Mouse (Mus musculus): ENCODE results near the gene Aunip. TPM values are rescaled to one million over a fixed set of nuclear protein-coding genes. Genes with fewer than 3 reads are reported as not detected.
A peak's percentile ranks its signal among the peaks of the same experiment; 100 is the strongest.

Gene Aunip
- polyA plus RNA-seq, 1 experiment from 2014 or later: 10.0 TPM

DNA sequence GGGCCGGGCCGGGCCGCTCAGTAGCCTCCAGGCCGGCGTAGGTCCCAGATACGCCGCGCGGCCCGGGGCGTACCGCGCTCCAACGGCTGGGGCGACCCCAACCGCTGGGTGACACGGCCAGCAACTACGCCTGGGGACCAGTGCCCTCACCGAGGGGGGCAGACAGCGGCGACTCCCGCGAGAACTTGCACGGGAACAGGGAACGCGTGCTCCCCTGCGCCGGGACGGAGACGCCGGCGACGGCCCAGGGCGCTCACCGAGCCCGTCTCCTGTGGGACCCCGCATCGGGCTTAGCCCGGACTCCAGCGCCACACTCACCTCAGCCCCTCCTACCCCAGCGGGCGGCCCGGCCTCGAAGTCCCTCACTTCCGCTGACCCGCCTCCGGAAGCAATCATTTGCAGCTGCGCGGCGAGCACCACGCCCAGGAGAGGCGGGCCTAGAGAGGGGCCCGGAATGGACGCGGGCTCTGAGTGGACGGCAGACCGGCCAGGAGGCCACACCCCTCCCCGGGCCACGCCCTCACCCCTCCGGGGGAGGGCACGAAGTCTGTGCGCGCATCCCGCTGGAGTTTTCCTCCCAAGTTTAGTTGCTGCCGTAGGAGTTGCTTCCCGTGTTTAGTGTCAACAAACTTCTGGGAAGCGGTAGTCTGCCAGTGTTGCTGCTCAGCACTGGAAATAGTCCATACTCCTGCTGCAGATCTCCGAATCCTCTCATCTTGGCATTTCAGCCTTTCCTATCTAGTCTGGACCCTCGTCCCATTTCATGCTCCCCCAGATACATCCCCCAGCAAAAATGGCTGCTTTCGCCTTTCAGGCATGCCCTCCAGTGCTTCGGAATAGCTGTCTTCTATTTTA is 24.4 kb downstream of the Aunip start, which contains the start of gene Mtfr1l:
Gene Mtfr1l (minus strand): TSS at position 456 of the 855 bp plus-strand sequence.
- no peaks in the 10 kb centered on the region for H3K9me3 ChIP-seq (replicated peaks; ENCODE audit: control insufficient read depth, low read length)
- H3K27ac ChIP-seq (ENCODE audit: low read length): peak within 1 kb of the TSS; percentile 96
- peaks cover 18% of the 10 kb centered on the region; the same call in 1 of the 2 replicates for H3K36me3 ChIP-seq (ENCODE audit: control insufficient read depth, insufficient read depth)
- H3K4me1 ChIP-seq (ENCODE audit: control insufficient read depth, insufficient read depth, low read length): peaks cover 26% of the 10 kb centered on the region
- peak within 1 kb of the TSS; percentile 94 for H3K9ac ChIP-seq (ENCODE audit: low read length)
- peak within 1 kb of the TSS; percentile 96 for H3K4me2 ChIP-seq (ENCODE audit: low read depth, low read length)
- WGBS: under 1% methylated on average over 63 of the region's 71 CpGs
- H3K4me3 ChIP-seq (ENCODE audit: low read length): peak within 1 kb of the TSS; percentile 96
- peak; percentile 96 for ATAC-seq (replicated peaks; ENCODE audit: extremely low read depth, insufficient read depth, low FRiP score)
- H3K27me3 ChIP-seq (ENCODE audit: control insufficient read depth, insufficient read depth, low read length): no peaks in the 10 kb centered on the region

DNA sequence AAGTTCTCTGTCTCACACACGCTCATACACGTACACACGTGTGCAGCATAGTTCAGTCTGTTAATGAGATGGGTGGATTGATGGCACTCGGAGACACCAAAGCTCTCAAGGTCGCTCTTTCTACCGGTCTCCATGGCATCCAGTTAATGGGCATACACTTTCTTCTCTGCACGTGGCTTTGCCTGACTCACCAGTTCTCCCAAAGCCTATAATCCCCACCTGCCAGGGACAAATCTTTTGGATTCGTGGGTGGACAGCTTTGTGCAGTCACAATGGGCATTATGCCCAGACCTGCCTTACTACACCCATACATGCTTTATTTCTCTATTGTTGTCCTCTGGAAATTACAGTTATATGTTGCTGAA is 25.0 kb downstream of the Aunip start:
- peak overlapping the region; percentile 72 for H3K9ac ChIP-seq (ENCODE audit: low read length)
- WGBS: 10% methylated on average over 8 of the region's 8 CpGs
- H3K27ac ChIP-seq (ENCODE audit: low read length): peak overlapping the region; percentile 80
- H3K4me1 ChIP-seq (ENCODE audit: control insufficient read depth, insufficient read depth, low read length): peaks cover 26% of the 10 kb centered on the region
- peak overlapping the region; percentile 93 for H3K4me2 ChIP-seq (ENCODE audit: low read depth, low read length)
- H3K27me3 ChIP-seq (ENCODE audit: control insufficient read depth, insufficient read depth, low read length): no peaks in the 10 kb centered on the region
- ATAC-seq (replicated peaks; ENCODE audit: extremely low read depth, insufficient read depth, low FRiP score): peak; percentile 2; the same call in 1 of the 2 replicates
- H3K4me3 ChIP-seq (ENCODE audit: low read length): peak overlapping the region; percentile 96
- H3K36me3 ChIP-seq (ENCODE audit: control insufficient read depth, insufficient read depth): peaks cover 20% of the 10 kb centered on the region; the same call in 1 of the 2 replicates
- H3K9me3 ChIP-seq (replicated peaks; ENCODE audit: control insufficient read depth, low read length): no peaks in the 10 kb centered on the region

DNA sequence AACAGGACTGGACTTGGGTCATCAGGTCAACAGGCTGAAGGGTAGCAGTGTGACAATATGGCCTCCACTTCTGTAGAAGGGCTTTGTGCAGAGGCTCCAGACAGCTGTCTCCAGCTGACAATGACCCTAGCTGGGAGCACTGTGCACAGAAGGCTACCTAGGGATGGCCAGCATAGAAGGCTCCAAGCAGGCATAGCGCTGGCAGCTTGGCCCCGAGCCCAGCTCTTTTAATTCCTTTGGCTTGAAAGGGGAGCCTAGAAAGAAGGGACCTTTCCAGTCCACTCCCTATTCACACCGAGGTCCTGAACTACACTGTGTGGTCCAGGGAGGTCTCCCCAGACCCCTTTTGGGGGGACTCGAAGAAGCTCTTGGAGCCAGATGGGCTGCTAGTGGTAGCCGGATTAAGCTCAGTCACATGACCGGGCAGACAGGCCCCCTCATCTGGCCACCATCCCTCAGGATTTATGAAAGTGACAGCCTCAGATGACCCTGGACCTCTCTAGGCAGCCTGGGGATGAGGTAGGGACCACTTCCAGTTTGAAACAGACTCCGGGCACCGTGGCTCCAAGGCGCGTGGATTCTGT is 28.3 kb downstream of the Aunip start:
- Histone ChIP-seq H3K4me3 (ENCODE audit: low read length) (no peak overlapping the region), H3K9ac (ENCODE audit: low read length) (no peak overlapping the region), H3K4me1 (ENCODE audit: control insufficient read depth, insufficient read depth, low read length) (peaks cover 9% of the 10 kb centered on the region), H3K9me3 (replicated peaks; ENCODE audit: control insufficient read depth, low read length) (no peaks in the 10 kb centered on the region), H3K4me2 (ENCODE audit: low read depth, low read length) (no peak overlapping the region), H3K27me3 (ENCODE audit: control insufficient read depth, insufficient read depth, low read length) (no peaks in the 10 kb centered on the region), H3K36me3 (ENCODE audit: control insufficient read depth, insufficient read depth) (peaks cover 23% of the 10 kb centered on the region), H3K27ac (ENCODE audit: low read length) (no peak overlapping the region)
- WGBS: 79% methylated on average over 10 of the region's 10 CpGs
- ATAC-seq (replicated peaks; ENCODE audit: extremely low read depth, insufficient read depth, low FRiP score): no peak

DNA sequence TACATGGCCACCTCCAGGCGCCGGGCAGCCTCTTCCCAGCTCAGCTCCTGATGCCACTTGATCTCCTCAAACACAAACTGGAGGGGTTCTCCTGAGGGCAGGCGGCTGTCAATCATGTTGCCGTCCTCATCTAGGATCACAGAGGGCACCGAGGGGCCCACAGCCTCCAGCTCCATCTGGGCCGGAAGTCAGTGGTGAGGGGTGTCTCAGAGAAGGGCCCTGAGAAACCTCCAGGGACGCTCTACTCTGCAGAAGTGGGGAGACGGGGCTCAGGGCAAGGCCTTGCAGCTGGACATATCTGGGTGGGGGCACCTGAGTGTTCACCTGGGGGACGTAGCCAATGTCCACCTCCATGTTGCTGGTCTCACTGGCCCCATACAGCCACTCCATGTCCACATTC is 31.9 kb downstream of the Aunip start:
- no peak overlapping the region for H3K4me3 ChIP-seq (ENCODE audit: low read length)
- peaks cover 30% of the 10 kb centered on the region for H3K36me3 ChIP-seq (ENCODE audit: control insufficient read depth, insufficient read depth)

DNA sequence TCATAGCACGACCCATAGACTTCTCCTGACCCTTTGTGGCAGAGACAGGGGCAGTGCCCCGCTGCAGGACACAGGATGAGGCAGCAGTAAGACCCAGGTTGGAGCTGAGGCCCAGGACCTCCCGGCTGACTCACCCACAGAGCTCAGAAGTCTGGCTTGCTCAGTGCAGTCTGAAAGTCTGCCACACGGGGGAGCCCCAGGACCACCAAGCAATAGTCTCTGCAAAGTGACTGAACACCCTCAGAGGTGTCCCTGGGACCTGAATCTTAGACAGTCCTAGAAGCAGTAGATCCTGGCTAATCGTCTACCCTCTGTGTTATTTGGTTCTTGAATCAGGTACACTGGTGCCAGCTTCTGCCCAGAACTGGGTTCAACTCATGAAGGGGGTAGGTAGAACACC is 32.5 kb downstream of the Aunip start:
- H3K27me3 ChIP-seq (ENCODE audit: control insufficient read depth, insufficient read depth, low read length): no peaks in the 10 kb centered on the region
- H3K36me3 ChIP-seq (ENCODE audit: control insufficient read depth, insufficient read depth): peaks cover 30% of the 10 kb centered on the region
- H3K27ac ChIP-seq (ENCODE audit: low read length): no peak overlapping the region
- no peak overlapping the region for H3K4me3 ChIP-seq (ENCODE audit: low read length)
- H3K9me3 ChIP-seq (replicated peaks; ENCODE audit: control insufficient read depth, low read length): no peaks in the 10 kb centered on the region
- no peak overlapping the region for H3K9ac ChIP-seq (ENCODE audit: low read length)
- WGBS: 4% methylated on average over 5 of the region's 5 CpGs
- H3K4me1 ChIP-seq (ENCODE audit: control insufficient read depth, insufficient read depth, low read length): peaks cover 22% of the 10 kb centered on the region
- ATAC-seq (replicated peaks; ENCODE audit: extremely low read depth, insufficient read depth, low FRiP score): peak; percentile 67; the same call in 1 of the 2 replicates
- H3K4me2 ChIP-seq (ENCODE audit: low read depth, low read length): no peak overlapping the region

More for the DNA sequence above, 31.9 kb downstream of the Aunip start:
- Histone ChIP-seq H3K9ac (ENCODE audit: low read length) (no peak overlapping the region), H3K9me3 (replicated peaks; ENCODE audit: control insufficient read depth, low read length) (no peaks in the 10 kb centered on the region), H3K4me2 (ENCODE audit: low read depth, low read length) (no peak overlapping the region), H3K27ac (ENCODE audit: low read length) (no peak overlapping the region), H3K27me3 (ENCODE audit: control insufficient read depth, insufficient read depth, low read length) (no peaks in the 10 kb centered on the region), H3K4me1 (ENCODE audit: control insufficient read depth, insufficient read depth, low read length) (peaks cover 17% of the 10 kb centered on the region)
- ATAC-seq (replicated peaks; ENCODE audit: extremely low read depth, insufficient read depth, low FRiP score): no peak
- WGBS: 93% methylated on average over 9 of the region's 9 CpGs

DNA sequence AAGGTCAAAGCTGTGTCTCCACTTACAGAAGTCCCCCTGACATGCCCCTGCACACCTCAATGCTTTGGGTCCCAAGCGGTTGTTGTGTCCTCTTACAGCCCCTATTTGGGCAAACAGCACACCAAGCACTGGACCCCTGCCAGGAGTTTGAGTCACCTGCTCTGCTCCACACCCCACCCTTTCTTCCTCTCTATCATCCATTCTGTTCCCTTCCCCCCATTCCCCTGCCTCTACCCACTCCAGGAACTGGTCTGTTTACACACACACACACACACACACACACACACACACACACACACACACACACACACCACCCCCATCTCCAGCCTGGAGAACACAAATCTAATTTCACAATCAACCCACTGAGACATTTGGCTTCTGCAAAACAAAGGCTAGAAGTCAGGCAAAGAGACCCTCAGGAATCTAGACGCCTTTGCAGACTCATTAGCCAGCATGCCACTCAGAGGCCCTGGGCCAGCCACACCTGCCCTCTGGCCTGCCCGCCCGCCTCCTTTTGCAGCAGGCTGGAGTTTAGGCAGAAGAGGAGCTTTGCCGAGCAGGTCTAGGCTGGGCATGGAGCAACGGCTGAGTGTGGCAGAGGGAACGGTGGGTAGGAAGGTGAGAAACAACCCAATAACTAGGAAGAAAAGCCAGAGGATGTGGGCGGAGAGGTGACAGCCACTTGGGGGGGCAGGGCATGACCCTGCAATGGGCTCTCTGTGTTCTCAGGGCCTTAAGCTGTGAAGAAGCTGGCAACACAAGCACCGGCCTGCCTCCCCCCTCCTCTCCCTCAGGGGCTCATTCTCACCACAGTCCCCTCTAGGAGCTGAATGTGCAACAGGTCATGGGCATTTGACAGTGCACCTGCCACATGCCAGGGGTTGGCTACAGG is 36.3 kb downstream of the Aunip start:
- Histone ChIP-seq H3K9me3 (replicated peaks; ENCODE audit: control insufficient read depth, low read length) (peaks cover 7% of the 10 kb centered on the region), H3K27ac (ENCODE audit: low read length) (peak overlapping the region; percentile 45), H3K36me3 (ENCODE audit: control insufficient read depth, insufficient read depth) (peaks cover 27% of the 10 kb centered on the region), H3K4me3 (ENCODE audit: low read length) (no peak overlapping the region), H3K4me1 (ENCODE audit: control insufficient read depth, insufficient read depth, low read length) (peaks cover 29% of the 10 kb centered on the region), H3K27me3 (ENCODE audit: control insufficient read depth, insufficient read depth, low read length) (no peaks in the 10 kb centered on the region), H3K4me2 (ENCODE audit: low read depth, low read length) (no peak overlapping the region), H3K9ac (ENCODE audit: low read length) (peak overlapping the region; percentile 41)
- WGBS: 60% methylated on average over 9 of the region's 9 CpGs
- ATAC-seq (replicated peaks; ENCODE audit: extremely low read depth, insufficient read depth, low FRiP score): 0 out of 2 replicates have a peak, but pooled peaks have one; percentile 3

DNA sequence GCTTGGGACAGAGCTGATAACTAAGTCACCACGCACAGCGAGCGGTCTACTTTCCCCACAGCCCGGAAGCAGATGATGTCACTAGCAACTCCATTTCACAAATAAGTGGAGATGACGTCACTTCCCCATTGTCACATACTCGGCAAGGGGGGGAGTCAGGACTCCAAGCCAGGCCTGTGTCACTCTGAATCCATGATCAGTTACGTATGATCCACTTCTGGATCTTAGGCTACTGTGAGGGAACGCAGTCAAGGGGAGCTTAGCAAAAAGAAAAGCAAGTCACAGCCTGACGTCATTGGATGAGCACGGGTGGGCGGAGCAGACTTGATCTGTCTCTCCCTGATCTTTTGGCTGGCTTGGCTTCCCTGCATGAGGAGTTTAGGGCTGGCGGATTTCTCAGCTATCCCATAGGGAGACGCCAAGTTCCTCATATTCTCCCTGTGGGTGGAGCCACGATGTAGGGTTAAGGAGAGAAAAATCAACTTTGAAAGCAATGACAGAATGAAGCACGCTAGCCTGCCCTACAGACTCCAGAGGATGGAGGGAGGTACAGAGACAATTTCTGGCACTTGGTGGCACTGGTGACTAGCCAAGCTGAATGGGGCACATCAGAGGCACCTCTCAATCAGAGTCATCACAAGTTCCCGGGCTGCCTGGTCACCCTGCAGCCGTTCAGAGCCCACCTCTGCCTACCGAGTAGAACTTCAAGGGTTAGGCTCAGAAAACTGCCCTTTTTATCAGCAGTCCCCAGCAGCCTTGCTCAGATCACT is 37.6 kb downstream of the Aunip start:
- WGBS: 51% methylated on average over 18 of the region's 18 CpGs
- Histone ChIP-seq H3K4me1 (ENCODE audit: control insufficient read depth, insufficient read depth, low read length) (peaks cover 32% of the 10 kb centered on the region), H3K27ac (ENCODE audit: low read length) (no peak overlapping the region; the same call in none of the 2 replicates), H3K9me3 (replicated peaks; ENCODE audit: control insufficient read depth, low read length) (peaks cover 7% of the 10 kb centered on the region), H3K27me3 (ENCODE audit: control insufficient read depth, insufficient read depth, low read length) (no peaks in the 10 kb centered on the region), H3K9ac (ENCODE audit: low read length) (peak overlapping the region; percentile 20; the same call in 1 of the 2 replicates), H3K4me2 (ENCODE audit: low read depth, low read length) (no peak overlapping the region), H3K4me3 (ENCODE audit: low read length) (no peak overlapping the region), H3K36me3 (ENCODE audit: control insufficient read depth, insufficient read depth) (peaks cover 23% of the 10 kb centered on the region)
- no peak for ATAC-seq (replicated peaks; ENCODE audit: extremely low read depth, insufficient read depth, low FRiP score)

DNA sequence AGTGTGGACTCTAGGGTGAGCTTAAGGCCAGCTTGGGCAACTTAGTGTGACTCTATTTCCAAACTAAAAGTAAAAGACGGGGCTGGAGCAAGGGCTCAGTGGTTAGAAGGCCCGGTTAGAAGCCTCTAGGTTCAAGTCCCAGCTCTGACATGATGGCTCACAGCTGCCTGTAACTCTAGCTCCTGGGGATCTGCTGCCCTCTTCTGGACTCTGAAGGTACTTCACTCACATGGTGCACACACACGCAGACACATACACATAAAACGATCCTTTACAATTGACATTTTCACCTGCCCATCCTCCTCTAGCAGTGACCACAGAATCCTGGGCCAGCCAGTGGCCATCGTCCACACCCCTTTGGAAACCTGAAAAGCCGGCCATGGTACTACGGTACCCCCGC is 39.1 kb downstream of the Aunip start:
- no peak overlapping the region for H3K9ac ChIP-seq (ENCODE audit: low read length)
- H3K36me3 ChIP-seq (ENCODE audit: control insufficient read depth, insufficient read depth): peaks cover 18% of the 10 kb centered on the region
- 97% methylated on average over 8 of the region's 8 CpGs for WGBS
- no peak overlapping the region for H3K4me3 ChIP-seq (ENCODE audit: low read length)
- H3K4me2 ChIP-seq (ENCODE audit: low read depth, low read length): no peak overlapping the region
- no peaks in the 10 kb centered on the region for H3K27me3 ChIP-seq (ENCODE audit: control insufficient read depth, insufficient read depth, low read length)
- no peak overlapping the region for H3K27ac ChIP-seq (ENCODE audit: low read length)
- H3K4me1 ChIP-seq (ENCODE audit: control insufficient read depth, insufficient read depth, low read length): peaks cover 32% of the 10 kb centered on the region
- H3K9me3 ChIP-seq (replicated peaks; ENCODE audit: control insufficient read depth, low read length): peaks cover 7% of the 10 kb centered on the region
- no peak for ATAC-seq (replicated peaks; ENCODE audit: extremely low read depth, insufficient read depth, low FRiP score)

All from heart, embryonic 16.5 days (tissue).